Mouse (Mus musculus): ENCODE results near the gene Junb.

Junb gene

DNA sequence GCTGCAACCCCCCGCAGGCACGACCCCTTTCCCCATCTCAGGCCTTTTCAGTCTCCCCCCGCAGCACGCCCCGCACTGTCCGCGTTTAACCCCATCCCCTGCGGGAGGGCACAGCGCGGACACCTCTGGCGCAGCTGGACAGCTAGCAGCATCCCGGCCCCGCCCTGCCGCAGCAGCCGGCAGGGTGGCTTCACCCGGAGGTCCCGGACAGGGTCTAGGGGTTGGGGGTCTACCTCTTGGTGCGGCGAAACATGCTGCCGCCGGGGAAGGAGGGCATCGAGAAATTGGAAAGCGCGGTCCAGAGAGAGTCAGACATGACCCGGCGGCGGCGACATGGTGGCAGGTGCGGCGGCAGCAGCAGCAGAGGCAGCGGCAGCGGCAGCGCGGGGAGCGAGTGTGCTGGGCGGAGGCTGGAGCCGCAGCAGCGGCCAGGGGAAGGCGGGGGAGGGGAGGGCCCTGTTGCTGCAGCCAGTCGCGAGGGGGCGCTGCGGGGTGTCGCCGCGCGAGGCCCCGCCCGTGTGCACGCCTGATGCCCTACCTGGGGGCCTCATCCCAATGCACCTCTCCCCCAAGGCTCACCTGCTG, 41.5 kb downstream of the Junb start, which contains the start of gene Mast1:
Mast1 (minus strand) TSS at position 398 of the 585 bp plus-strand sequence.
- peak; percentile 39 for DNase-seq

DNA sequence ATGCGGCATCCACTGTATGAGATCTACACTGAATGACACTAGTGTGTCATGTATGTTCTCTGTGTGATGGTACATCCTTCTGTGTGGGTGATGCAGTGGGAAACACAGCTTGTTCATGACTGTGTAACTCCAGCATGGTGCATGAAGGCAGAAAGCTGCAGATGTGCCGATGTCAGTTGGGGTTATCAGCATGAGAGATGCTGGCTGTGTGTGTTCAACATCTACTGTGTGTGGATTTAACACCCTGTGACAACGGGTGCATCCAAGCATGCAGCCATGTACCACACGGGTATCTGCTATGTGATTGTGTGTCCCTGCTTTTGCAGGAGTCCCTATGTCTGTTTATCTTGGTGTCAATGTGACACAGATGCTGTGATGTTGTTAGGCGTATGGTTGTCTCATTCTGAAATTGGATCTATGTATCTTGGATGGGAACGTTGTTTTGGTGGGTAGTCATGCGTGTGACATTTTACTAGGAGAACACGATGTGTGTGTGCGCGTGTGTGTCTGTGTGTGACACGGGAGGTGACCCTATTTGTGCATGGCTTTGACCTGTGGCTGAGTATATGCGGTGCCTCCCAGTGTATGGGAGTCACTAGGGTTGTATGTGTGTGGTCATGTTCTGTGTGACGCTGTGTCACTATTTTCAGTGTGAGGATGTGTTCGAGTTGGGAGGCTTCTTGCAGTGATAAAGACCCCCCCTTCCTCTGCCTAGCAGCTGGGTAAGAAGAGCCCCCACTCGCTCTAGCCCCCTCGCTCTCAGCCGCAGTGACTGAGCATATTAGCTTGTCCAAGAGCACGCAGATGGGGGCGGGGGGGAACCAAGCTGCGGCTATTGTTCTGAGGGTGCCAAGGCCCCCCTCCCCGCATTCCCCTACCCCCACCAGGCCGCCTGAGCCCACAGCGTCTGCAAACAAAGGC, 42.2 kb downstream of the Junb start:
- no peak for DNase-seq

DNA sequence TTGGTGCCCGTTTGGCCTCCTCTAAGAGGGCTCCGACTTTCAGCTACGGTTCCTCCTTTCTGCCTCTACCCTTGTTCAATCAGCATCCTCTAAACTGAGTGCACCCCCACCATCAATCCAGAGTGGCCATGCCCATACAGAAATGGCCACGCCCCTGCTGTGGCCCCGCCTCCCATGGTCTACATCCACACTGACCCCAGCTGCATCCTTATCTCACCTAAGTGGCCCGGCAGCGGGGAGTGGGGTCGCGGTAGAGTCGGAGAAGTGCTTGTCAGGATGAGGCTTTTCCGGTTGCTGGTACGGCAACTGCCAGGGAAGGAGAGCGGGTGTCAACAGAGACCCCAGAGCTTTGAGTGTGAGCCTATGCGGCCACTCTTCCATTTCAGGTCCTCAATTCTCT, 43.0 kb downstream of the Junb start:
- no peak for DNase-seq

DNA sequence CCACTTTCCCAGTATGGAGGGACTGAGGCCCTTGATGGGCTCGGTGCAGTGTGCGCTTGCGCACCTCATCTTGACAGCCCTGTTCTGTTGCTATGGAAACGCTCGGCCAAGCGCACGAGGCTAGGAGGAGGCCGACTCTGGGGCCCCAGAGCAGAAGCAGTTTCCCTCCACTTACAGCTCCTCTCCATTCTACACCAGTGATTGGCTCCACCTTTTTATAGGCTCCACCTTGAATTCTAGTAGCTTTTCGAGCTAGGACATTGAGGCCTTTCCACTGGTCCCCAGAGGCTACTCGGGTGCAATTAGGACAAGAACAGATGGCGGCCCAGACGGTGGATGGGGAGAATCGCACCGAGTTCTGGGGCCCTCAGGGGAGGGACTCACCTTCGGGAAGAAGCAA, 43.7 kb downstream of the Junb start:
- DNase-seq = peak; percentile 61

DNA sequence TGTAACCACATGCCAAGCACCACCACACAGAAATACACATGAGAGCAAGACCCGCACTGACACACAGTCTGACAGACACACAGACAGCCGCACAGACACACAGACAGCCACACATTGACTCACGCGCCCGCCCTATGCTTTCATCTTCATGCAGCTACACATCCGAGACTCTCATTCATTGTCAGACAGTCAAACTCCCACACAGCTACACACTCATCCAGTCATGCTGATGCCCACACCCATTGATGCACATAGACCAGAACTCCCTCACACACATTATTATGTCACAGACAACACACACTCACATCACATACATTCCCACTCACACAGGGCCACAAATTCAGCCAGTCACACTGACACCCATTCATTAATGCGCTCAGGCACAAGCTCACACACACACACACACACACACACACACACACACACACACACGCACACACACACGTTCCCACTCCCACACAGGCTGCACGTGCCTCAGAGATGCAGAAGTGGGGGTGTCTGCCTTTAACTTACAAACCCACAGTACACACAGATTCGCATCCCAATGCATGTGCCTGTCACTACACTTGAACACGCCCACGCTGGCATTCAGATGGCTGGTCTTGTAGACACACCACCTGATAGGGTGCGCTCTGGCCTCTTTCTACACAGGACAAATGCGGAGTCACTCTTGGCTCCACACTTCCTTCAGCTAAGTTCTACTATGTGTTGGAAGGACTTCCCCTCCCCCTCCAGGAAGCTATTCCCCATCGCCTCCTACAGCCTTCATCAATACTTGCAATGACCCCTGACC, 44.6 kb downstream of the Junb start:
- DNase-seq = peak; percentile 45

DNA sequence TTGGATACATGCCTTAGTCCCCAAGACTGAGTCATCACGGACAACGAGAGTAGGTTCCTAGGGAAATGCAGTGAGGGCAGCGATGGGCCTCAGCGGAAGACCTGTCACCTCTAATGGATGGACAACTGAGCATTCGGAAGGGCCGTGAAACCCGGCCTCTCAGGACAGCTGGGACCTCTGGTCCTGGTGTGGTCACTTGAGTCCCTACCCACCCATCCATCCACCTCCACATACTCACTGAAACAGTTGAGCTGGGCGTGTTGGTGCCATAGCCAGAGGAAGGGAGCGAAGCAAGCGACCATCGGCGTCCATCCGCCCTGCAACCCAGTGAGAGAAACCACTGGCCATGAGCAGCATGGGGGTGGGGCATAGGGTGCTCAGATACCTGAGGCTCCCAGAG, 47.9 kb downstream of the Junb start:
- no peak for DNase-seq

DNA sequence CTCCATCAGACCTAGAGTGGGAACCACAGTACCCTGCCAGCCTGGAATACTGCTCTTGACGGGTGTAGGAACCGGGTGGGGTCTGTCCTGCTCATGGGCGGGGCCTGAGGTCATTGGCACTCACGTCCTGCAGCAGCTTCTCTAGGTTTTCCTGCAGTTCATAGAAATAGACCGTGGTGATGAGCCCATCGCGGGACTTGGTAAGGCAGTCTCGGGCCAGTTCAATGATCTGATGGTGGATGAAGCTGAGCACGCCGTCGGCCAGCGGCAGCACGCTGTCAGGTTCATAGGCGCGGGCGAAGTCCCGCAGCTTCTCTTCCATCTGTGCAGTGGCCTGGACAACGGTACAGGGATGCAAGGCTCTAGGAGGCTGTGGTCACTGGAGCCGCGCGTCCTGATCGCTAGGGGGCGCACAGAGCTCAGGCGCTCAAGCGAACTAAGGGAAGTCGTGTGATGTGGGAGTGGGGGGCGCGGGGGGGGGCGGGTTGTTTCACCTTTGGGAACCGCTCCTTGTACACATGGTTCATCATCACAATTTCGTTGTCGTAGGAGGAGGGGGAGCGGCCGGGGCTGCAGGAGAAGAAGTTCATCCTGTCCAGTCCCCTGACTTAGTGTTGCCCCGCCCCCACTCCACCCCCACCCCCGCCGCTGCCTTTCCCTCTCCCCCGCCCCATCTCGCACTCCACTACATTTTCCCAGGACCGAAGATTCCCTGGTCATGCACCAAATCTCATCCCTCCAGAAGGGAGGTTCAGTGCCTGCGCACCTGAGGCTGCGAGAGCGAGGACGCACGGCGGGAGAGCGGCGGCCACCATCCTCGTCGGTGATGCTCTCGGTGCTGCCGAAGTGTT, 49.8 kb downstream of the Junb start:
- DNase-seq = peak; percentile 53

DNA sequence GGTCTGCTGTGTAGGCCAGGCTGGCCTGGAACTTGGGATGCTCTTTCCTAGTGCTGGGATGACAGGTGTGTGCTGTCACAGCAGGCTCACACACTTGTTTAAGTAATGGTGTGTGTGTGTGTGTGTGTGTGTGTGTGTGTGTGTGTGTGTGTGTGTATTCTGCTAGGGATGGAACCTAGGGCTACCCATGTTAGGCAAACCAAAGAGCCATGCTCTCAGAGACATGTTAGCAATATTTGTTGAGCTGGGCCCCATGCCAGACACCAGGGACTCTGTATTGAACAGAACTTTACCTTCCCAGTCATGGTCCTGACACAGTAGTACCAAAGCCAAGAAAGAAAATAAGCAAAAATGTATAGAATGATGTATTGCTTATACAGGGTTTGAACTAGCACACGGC, 51.0 kb downstream of the Junb start:
- no peak for DNase-seq

DNA sequence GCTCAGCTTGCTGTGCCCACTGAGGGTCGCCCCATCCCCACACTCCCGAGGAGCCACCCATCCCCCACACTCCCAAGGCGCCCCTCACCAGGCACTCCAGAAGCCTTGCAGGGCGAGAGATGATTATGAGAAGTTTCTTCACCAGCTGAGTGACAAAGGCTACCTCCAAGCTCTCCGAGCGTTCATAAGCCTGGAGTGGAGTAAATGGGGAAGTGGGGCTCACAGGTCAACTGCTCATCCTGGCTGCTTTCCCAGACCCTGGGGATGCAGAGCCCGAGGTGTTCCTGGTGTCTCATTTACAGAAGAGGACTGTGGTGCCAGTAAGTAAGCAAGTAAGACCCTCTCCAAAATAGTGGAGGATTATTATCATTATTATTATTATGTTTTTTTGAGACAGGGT, 53.0 kb downstream of the Junb start:
- no peak for DNase-seq
